Mouse (Mus musculus): ENCODE results near the gene Slc7a5.
A peak's percentile ranks its signal among the peaks of the same experiment; 100 is the strongest.

Gene Slc7a5

GRCm38 (mm10) chr8:121885001-121885400 is 22.5 kb downstream of the Slc7a5 start:
- DNase-seq (ENCODE audit: low read depth in 1 of 2, low spot score in 2 of 2) = no peak

GRCm38 (mm10) chr8:121884181-121884580 is 23.3 kb downstream of the Slc7a5 start:
- no peak for DNase-seq (ENCODE audit: low read depth in 1 of 2, low spot score in 2 of 2)

- DNase-seq (ENCODE audit: low read depth in 1 of 2, low spot score in 2 of 2) = no peak
These were observed 25.6 kb downstream of the Slc7a5 start for GRCm38 (mm10) chr8:121881921-121882320.

DNA sequence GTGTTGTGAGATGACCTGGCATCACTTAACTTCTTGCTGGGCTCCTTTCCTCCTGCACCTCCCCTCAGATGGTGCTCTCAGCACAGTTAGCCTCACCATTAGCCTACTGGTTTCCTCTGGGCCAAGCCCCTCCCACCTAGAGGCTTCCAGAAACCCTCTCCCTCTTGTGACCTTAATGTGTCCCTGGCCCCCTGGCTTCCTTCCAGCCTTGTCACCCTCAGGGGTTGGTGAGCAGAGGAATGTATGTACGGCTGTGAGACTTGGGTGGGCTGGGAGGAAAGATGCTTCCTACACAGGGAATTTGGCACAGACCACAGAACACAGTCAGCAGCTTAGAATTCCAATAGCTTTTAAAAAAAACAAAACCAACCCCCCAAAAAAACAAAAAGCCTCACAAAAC is 26.7 kb downstream of the Slc7a5 start:
- DNase-seq (ENCODE audit: low read depth in 1 of 2, low spot score in 2 of 2) = no peak

DNA sequence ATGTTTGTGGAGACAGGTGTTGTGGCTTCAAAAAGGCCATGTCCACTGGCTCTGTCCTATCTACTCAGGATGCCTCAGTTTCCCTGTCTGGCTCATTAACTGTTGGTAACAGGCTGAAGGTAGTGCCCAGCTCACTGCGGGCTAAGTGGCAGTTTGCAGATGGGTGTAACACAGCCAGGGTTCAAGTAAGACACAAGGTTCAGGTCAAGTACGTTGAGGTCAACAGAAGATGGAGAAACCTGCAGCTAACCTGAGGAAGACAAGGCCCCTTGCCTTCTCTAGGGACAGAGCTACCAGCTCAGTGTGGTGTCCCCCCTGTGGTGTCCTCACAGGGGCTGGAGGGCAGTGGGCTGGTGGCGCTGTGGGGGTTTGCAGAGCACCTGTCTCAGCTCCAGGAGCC is 27.8 kb downstream of the Slc7a5 start:
- DNase-seq (ENCODE audit: low read depth in 1 of 2, low spot score in 2 of 2) = no peak

- DNase-seq (ENCODE audit: low read depth in 1 of 2, low spot score in 2 of 2) = no peak
These were observed 29.5 kb downstream of the Slc7a5 start for GRCm38 (mm10) chr8:121877828-121878480.

DNA sequence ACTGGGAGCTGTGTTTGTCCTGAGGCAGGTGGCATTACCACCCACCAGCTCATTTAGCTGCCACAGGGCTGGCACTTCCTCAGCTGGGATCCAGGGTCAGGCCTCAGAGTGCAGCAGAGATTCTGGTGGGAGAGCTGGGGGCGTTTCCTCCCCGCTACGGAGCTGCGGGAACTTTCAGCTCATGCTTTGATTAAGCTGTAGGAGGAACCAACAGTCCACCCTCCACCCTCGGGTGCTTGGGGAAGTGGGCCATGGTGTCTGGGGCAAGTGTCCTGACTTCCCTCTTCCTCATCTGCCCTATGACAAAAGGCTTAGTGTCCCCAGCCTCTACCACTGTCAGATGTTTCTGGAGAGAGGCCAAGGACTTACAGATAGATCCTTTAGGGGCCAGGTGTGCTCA is 30.3 kb downstream of the Slc7a5 start:
- DNase-seq (ENCODE audit: low read depth in 1 of 2, low spot score in 2 of 2) = peak; percentile 52 to 60

DNA sequence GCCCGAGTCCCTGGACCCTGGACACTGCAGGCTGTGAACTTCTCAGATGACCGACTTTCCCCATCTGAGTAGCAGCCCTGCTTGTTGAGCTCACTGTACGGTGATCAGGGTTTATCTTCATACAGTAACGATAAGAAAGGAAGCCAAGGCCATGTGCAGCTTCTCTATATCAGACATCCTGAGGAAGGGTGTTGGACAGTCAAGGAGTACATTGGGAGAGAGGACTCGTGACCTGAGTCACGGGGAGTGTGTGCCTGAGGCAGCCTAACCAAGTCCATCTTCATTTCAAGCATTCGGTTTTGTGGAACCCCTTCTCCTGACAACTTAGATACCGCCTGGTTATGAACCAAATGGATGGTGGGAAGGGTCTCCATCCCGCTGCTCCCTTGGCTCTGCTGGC is 32.0 kb downstream of the Slc7a5 start:
- DNase-seq (ENCODE audit: low read depth in 1 of 2, low spot score in 2 of 2) = no peak

DNA sequence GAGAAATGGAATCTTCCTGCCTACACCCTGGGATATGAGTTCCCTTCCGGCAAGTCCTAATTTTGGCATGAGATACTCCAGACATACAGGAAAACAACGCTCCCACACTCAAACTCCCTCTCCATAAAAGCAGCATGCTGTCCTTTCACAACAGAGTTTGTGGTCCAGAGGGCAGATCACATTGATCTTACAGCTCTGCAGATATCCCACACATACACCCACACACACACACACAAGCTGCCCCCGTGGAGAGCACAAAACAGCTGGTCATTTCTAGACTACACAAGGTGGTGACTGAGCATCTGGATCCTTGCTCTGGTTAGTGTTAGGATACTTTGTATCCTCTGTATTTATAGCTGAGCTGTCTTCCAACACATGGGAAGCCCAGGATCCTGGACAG is 32.4 kb downstream of the Slc7a5 start:
- no peak for DNase-seq (ENCODE audit: low read depth in 1 of 2, low spot score in 2 of 2)

DNA sequence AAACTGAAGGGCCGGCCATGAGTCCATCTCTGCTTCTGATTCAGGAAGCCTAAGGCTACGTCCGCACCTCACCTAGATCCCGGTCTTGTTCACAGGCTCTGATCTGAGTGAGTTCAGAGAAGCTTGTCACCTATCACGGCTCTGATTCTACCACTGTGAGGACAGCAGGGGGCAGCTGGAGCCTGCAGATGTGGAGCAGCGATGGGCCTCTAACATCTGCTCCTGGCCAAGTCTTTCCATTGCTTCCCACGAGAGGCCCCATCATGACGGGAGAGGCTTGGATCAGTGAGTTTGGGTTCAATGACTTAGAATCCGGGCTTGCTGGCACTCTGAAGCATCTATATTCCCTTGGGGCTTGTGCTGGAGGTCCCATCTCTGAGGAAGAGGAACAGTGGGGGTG is 33.5 kb downstream of the Slc7a5 start:
- DNase-seq (ENCODE audit: low read depth in 1 of 2, low spot score in 2 of 2) = no peak

- no peak for DNase-seq (ENCODE audit: low read depth in 1 of 2, low spot score in 2 of 2)
These were observed 35.6 kb downstream of the Slc7a5 start for GRCm38 (mm10) chr8:121871833-121872440.

GRCm38 (mm10) chr8:121870190-121870589 is 37.3 kb downstream of the Slc7a5 start:
- no peak for DNase-seq (ENCODE audit: low read depth in 1 of 2, low spot score in 2 of 2)

GRCm38 (mm10) chr8:121868896-121869295 is 38.6 kb downstream of the Slc7a5 start:
- DNase-seq (ENCODE audit: low read depth in 1 of 2, low spot score in 2 of 2) = no peak

DNA sequence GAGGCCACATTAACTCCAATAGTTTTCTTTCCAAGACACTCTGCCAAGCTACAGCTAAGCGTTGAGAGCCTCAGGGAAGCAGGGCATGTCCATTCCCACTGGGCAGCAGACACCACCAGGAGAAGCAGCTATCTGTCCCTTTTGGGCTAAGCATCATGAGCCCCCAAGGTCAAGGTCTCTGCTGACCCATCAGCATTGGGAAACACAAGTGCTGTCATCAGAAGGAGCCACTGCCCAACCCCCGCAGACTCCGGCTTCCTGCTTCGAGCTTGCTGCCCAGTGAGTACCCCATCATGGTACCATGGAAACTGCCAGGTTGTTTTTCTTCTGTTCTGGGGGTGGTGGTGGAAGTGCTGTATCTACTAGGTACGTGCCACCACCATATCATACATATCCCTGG is 39.3 kb downstream of the Slc7a5 start:
- no peak for DNase-seq (ENCODE audit: low read depth in 1 of 2, low spot score in 2 of 2)

- no peak for DNase-seq (ENCODE audit: low read depth in 1 of 2, low spot score in 2 of 2)
These were observed 42.1 kb downstream of the Slc7a5 start for GRCm38 (mm10) chr8:121865356-121865755.

GRCm38 (mm10) chr8:121861806-121862548 is 45.5 kb downstream of the Slc7a5 start:
- DNase-seq (ENCODE audit: low read depth in 1 of 2, low spot score in 2 of 2) = no peak

GRCm38 (mm10) chr8:121861276-121861675 is 46.2 kb downstream of the Slc7a5 start:
- no peak for DNase-seq (ENCODE audit: low read depth in 1 of 2, low spot score in 2 of 2)

DNA sequence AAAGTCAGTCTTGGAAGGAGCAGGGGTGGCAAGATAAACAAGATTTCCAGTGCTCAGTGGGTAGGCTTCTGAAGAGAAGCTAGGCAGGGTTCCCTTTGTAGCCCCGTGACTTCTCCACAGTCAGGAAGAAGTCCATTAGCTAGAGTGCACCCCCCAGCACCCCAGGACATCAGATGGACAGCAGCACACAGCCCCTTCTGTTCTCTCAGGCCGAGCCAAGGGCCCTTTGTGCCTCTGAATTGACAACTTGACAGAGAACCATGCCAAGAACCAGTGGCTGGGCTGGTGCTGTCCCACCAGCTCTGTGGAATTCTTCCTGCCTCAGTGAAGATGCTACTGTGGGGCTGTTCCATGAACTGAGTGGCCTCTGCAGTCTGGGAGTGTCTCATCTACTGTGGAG is 49.7 kb downstream of the Slc7a5 start:
- no peak for DNase-seq (ENCODE audit: low read depth in 1 of 2, low spot score in 2 of 2)

GRCm38 (mm10) chr8:121857331-121857730 is 50.2 kb downstream of the Slc7a5 start:
- no peak for DNase-seq (ENCODE audit: low read depth in 1 of 2, low spot score in 2 of 2)

DNA sequence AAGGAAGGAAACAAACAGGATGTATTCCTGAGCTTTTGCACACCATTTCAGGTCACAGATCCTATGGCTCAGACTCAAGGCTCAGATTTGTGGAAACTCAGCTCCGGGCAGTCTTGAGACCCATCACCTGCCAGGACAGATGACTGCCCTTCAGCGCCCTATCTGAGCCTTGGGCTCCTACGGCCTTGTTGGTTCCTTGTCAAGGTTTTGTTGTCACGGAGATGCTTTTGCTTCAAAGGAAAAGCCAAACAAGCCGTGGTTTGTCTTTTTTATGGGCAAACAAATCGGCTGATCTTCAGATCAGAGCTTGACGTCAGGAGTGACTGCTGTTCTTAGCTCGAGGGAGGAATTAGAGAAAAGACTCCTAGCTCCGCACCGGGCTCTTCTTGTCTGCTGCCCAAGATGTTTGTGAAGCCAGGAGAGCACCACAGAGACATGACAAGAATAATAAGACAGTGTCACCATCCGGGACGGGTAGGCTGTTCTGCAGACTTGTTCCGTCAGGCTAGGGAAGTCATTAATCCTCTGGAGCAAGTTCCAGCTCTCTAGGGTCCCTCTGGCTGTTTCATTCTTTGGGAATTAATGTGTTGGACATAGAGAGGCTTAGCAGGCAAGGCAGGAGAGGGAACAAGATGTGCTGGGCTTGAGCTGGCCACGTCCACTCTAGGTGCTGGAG is 51.3 kb downstream of the Slc7a5 start:
- DNase-seq (ENCODE audit: low read depth in 1 of 2, low spot score in 2 of 2) = no peak

DNA sequence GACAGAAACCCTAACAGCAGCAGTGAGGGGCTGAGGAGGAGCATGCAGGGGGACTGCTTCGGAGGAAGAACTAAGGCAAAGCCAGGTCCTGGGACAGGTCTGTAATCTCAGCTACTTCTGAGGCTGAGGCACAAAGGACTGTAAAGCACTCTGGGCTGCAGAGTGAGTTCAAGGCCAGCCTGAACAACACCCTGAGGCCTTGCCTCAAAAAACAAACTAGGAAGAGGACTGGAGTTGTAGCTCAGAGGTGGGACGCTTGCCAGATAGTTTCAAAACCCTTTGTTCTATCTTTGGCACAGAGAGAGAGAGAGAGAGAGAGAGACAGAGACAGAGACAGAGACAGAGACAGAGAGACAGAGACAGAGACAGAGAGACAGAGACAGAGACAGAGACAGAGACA is 53.9 kb downstream of the Slc7a5 start:
- no peak for DNase-seq (ENCODE audit: low read depth in 1 of 2, low spot score in 2 of 2)

- no peak for DNase-seq (ENCODE audit: low read depth in 1 of 2, low spot score in 2 of 2)
These were observed 55.0 kb downstream of the Slc7a5 start for GRCm38 (mm10) chr8:121852464-121852863.

Data from monocyte, adult 2 months (primary cell).